Mouse (Mus musculus): ENCODE data around the gene Klrb1.
"Not testable (repeated sequence)": the region's sequence is repeated elsewhere in the genome, so short reads cannot be mapped to it uniquely, and the experiment has no call there.

Klrb1 gene

GRCm38 (mm10) chr6:128722959-128723358, at the start of gene Klrb1:
Klrb1 (minus strand) TSS chr6:128723059.
- DNase-seq (ENCODE audit: low spot score), result no peak

GRCm38 (mm10) chr6:128769481-128770253, 46.8 kb upstream of the Klrb1 start:
- no peak for DNase-seq (ENCODE audit: low spot score)

GRCm38 (mm10) chr6:128768047-128768446, 45.2 kb upstream of the Klrb1 start:
- DNase-seq (ENCODE audit: low spot score), result no peak

GRCm38 (mm10) chr6:128766486-128767254, 43.8 kb upstream of the Klrb1 start:
- DNase-seq (ENCODE audit: low spot score), result not testable (repeated sequence)

GRCm38 (mm10) chr6:128765211-128765610, 42.4 kb upstream of the Klrb1 start:
- DNase-seq (ENCODE audit: low spot score), result no peak

- no peak for DNase-seq (ENCODE audit: low spot score)
Measured at GRCm38 (mm10) chr6:128764598-128764997, 41.7 kb upstream of the Klrb1 start.

GRCm38 (mm10) chr6:128763736-128764523, 41.1 kb upstream of the Klrb1 start:
- DNase-seq (ENCODE audit: low spot score), result peak; percentile 83

GRCm38 (mm10) chr6:128762892-128763670, 40.2 kb upstream of the Klrb1 start:
- DNase-seq (ENCODE audit: low spot score), result not testable (repeated sequence)

GRCm38 (mm10) chr6:128761144-128761540, 38.3 kb upstream of the Klrb1 start:
- DNase-seq (ENCODE audit: low spot score), result no peak

- peak; percentile 94 for DNase-seq (ENCODE audit: low spot score)
Measured at GRCm38 (mm10) chr6:128760416-128761143, 37.7 kb upstream of the Klrb1 start.

GRCm38 (mm10) chr6:128760016-128760415, 37.2 kb upstream of the Klrb1 start:
- peak; percentile 96 for DNase-seq (ENCODE audit: low spot score)

- no peak for DNase-seq (ENCODE audit: low spot score)
Measured at GRCm38 (mm10) chr6:128759221-128759950, 36.5 kb upstream of the Klrb1 start.

GRCm38 (mm10) chr6:128755402-128755763, 32.5 kb upstream of the Klrb1 start:
- not testable (repeated sequence) for DNase-seq (ENCODE audit: low spot score)

GRCm38 (mm10) chr6:128754748-128755401, 32.0 kb upstream of the Klrb1 start:
- not testable (repeated sequence) for DNase-seq (ENCODE audit: low spot score)

- DNase-seq (ENCODE audit: low spot score), result not testable (repeated sequence)
Measured at GRCm38 (mm10) chr6:128754265-128754664, 31.4 kb upstream of the Klrb1 start.

GRCm38 (mm10) chr6:128753610-128754224, 30.9 kb upstream of the Klrb1 start:
- peak; percentile 50 for DNase-seq (ENCODE audit: low spot score)

GRCm38 (mm10) chr6:128747006-128747405, 24.1 kb upstream of the Klrb1 start:
- DNase-seq (ENCODE audit: low spot score), result not testable (repeated sequence)

- DNase-seq (ENCODE audit: low spot score), result no peak
Measured at GRCm38 (mm10) chr6:128737445-128737844, 14.6 kb upstream of the Klrb1 start.

GRCm38 (mm10) chr6:128736100-128736499, 13.2 kb upstream of the Klrb1 start:
- no peak for DNase-seq (ENCODE audit: low spot score)
